Mouse (Mus musculus) heart, postnatal 0 days (tissue): ENCODE results near the gene Tnfaip1. TPM values are rescaled to one million over a fixed set of nuclear protein-coding genes. Genes with fewer than 3 reads are reported as not detected.
A peak's percentile ranks its signal among the peaks of the same experiment; 100 is the strongest.

Experiments used
- ATAC-seq: fragments of 200-750 bp; cut with Nextera tagmentation; 2 replicates; pipeline ENCODE4 v1.8.0; 2017; ENCODE audit warnings: low read depth, moderate number of reproducible peaks, moderate library complexity; ENCODE audit not compliant: insufficient read depth
- DNase-seq: peaks from one replicate; pipeline ENCODE4 v3.0.0-alpha.2; 2016; ENCODE audit warnings: low spot score
- H3K27ac ChIP-seq: fragments of 300-500 bp; sonication (generic); 2 replicates; pipeline ENCODE4 v1.5.1; 2014; ENCODE audit warnings: low read depth, mild to moderate bottlenecking
- H3K27me3 ChIP-seq: fragments of 300-500 bp; sonication (generic); 2 replicates; pipeline ENCODE4 v1.6.1; 2014; ENCODE audit warnings: low read length, mixed read lengths; ENCODE audit not compliant: control insufficient read depth, insufficient read depth
- H3K36me3 ChIP-seq: fragments of 300-500 bp; sonication (generic); replicated peaks from 2 replicates; pipeline ENCODE4 v1.6.1; 2014; ENCODE audit warnings: low read length, mixed read lengths; ENCODE audit not compliant: control insufficient read depth, insufficient read depth
- H3K4me1 ChIP-seq: fragments of 300-500 bp; sonication (generic); 2 replicates; pipeline ENCODE4 v1.6.1; 2014; ENCODE audit warnings: antibody characterized with exemption; ENCODE audit not compliant: control insufficient read depth, insufficient read depth
- H3K4me2 ChIP-seq: fragments of 300-500 bp; sonication (generic); 2 replicates; pipeline ENCODE4 v1.6.1; 2014; ENCODE audit warnings: low read depth, mild to moderate bottlenecking, low read length, moderate library complexity
- H3K4me3 ChIP-seq: fragments of 300-500 bp; sonication (generic); 2 replicates; pipeline ENCODE4 v1.5.1; 2014; ENCODE audit warnings: low read depth, low read length
- H3K9ac ChIP-seq: fragments of 300-500 bp; sonication (generic); replicated peaks from 2 replicates; pipeline ENCODE4 v1.6.1; 2014; ENCODE audit warnings: low read depth, low read length, mixed read lengths
- H3K9me3 ChIP-seq: fragments of 300-500 bp; sonication (generic); replicated peaks from 2 replicates; pipeline ENCODE4 v1.6.1; 2016; ENCODE audit warnings: low read length; ENCODE audit not compliant: control insufficient read depth
- CTCF ChIP-seq: IDR thresholded peaks from 2 replicates; pipeline ENCODE4 v1.5.1; 2016; ENCODE audit warnings: antibody characterized with exemption, control low read depth, low read depth
- EP300 ChIP-seq: IDR thresholded peaks from 2 replicates; pipeline ENCODE4 v1.6.1; 2016; ENCODE audit warnings: antibody characterized with exemption, low read depth
- WGBS: fragments of 180-500 bp; shearing (Covaris S2); extraction: QIAGEN DNeasy Blood & Tissue Kit; methylation state at CpG from one replicate; pipeline ENCODE4 v1.1.7; 2014; 5-methylcytosine and 5-hydroxymethylcytosine counted together
- polyA plus RNA-seq: library from polyadenylated mRNA; unstranded; fragments of >200 nt; fragmentation: Nextera tagmentation; extraction: Ambion mirVana; gene quantifications from 2 replicates; pipeline ENCODE4 v1.2.1, GENCODE M21; 2015
- total RNA-seq: library from RNA; depleted of rRNA; stranded (reverse); fragments of >200 nt; gene quantifications from 2 replicates; pipeline ENCODE4 v1.2.3, GENCODE M21; 2014; ENCODE audit warnings: low replicate concordance

The Tnfaip1 gene
- total and polyA plus RNA-seq, 2 experiments from 2014 or later = 49.7 to 50.0 TPM

DNA sequence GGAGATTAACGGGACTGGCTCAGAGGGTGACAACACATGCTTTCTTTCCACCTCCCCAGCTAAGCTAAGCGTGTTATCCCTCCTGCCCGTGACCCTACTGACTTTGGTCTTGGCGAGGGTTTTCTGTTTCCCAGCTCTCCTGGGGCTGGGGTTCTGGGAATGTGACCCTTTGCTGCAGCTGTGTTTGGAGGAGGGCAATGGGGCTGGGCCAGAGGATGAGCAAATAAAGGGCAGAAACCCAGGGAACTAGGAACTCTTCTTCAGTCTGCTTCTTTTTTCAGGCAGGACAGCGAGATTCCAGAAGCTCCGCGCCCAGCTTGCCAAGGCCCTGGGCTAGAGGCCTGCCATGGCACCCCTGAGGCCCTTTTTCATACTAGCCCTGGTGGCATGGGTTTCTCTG is 37.1 kb downstream of the Tnfaip1 start, which contains the start of gene Vtn:
TSS of gene Vtn (plus strand) at position 88 of the 400 bp plus-strand sequence.
- 50% methylated on average over 7 of the region's 7 CpGs for WGBS
- TF ChIP-seq CTCF (no peak), EP300 (no peak)
- no peak for ATAC-seq
- H3K4me3 ChIP-seq = peak within 1 kb of the TSS; percentile 44
- peaks cover 71% of the 10 kb centered on the region for H3K27me3 ChIP-seq
- DNase-seq = no peak
- H3K9ac ChIP-seq = no peak within 1 kb of the TSS
- H3K36me3 ChIP-seq = no peaks in the 10 kb centered on the region
- no peaks in the 10 kb centered on the region for H3K9me3 ChIP-seq
- 0 out of 2 replicates have a peak, but pooled peaks cover 4% of the 10 kb centered on the region for H3K4me1 ChIP-seq
- no peak within 1 kb of the TSS for H3K27ac ChIP-seq
- peak within 1 kb of the TSS; percentile 69 for H3K4me2 ChIP-seq

DNA sequence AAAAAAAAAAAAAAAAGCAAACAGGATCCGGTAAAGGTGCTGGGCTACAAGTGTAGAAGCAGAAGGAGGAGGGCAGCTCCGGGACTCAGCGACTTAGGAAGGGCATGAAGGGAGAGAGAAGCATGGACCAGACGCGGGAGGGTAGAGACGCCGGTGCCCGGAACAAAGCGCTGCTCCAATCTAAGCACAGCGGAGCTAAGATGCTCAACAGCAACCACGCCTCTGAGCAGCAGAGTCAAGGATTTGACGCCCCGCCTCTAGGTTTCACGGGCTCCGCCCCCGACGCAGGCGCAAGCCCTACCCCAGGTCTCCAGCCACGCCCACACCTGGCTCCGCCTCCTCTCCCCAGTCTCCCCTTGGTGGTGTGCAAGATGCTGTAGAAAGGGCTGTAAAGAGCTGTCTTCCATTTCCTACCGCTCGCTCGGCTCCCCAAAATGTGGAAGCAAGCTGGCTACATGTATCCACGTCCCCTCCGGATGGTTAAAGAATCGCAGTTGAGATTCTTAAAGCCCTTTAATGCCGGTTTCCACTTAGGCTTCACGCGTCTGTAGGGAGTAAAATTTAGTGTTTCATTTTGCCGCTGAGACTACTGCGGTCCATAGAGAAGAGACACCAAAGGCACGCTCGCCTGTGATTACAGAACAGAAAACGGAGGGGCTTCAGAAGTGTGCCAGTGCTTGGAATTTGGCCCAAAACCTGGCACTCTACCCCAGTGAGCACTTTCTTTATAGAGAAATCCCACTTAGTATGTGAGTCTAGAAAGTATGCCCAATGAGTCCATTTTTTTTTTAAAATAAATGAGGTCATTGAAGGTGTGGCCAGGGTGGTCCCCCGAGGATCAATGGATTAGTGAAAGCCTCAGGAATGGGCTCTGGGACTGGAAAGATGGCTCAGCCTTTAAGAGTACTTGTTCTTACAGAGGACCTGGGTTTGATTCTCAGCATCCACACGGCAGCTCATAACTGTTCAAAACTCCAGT is 38.3 kb downstream of the Tnfaip1 start, which contains the start of gene Sarm1:
TSS of gene Sarm1 (minus strand) at position 211 of the 979 bp plus-strand sequence.
- Histone ChIP-seq H3K9ac (no peak within 1 kb of the TSS), H3K9me3 (no peaks in the 10 kb centered on the region), H3K36me3 (no peaks in the 10 kb centered on the region), H3K4me2 (peak within 1 kb of the TSS; percentile 69), H3K4me3 (peak within 1 kb of the TSS; percentile 44), H3K4me1 (0 out of 2 replicates have a peak, but pooled peaks cover 4% of the 10 kb centered on the region), H3K27ac (no peak within 1 kb of the TSS), H3K27me3 (peaks cover 74% of the 10 kb centered on the region)
- TF ChIP-seq EP300 (no peak), CTCF (no peak)
- DNase-seq (peak; percentile 31), ATAC-seq (peak; percentile 71)
- 5% methylated on average over 36 of the region's 36 CpGs for WGBS

DNA sequence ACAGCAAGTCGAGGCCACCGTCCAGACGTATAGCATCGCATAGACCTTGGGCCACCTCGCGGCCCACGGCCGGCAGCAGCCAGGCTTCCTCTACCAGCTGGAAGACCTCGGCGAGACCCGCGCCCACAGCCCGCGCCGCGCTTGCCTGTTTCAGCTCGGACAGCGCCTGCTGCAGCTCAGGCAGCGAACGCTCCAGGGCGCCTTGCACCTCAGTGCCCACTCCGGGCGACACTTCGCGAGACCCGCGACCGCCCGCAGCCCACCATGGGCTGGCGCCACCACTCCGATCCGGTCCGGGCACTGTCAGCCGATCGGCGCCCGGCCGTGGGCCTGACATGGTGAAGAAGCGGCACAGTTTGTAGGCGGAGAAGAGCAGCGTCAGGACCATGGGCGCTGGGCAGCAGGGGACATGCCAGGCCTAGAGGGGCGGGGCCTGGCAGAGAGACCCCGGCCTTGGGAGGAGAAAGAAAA is 39.0 kb downstream of the Tnfaip1 start:
- no peak for TF ChIP-seq EP300
- TF ChIP-seq CTCF = no peak
- under 1% methylated on average over 43 of the region's 44 CpGs for WGBS
- no peak overlapping the region for H3K27ac ChIP-seq
- no peaks in the 10 kb centered on the region for H3K9me3 ChIP-seq
- H3K4me1 ChIP-seq = 0 out of 2 replicates have a peak, but pooled peaks cover 4% of the 10 kb centered on the region
- DNase-seq (no peak), ATAC-seq (no peak; the same call in 1 of the 2 replicates)
- H3K9ac ChIP-seq = no peak overlapping the region
- peak overlapping the region; percentile 69 for H3K4me2 ChIP-seq
- H3K36me3 ChIP-seq = no peaks in the 10 kb centered on the region
- peak overlapping the region; percentile 44 for H3K4me3 ChIP-seq
- peaks cover 77% of the 10 kb centered on the region for H3K27me3 ChIP-seq

GRCm38 (mm10) chr11:78495904-78496303 is 40.2 kb downstream of the Tnfaip1 start:
- Histone ChIP-seq H3K36me3 (no peaks in the 10 kb centered on the region), H3K9ac (no peak overlapping the region), H3K4me3 (no peak overlapping the region), H3K4me2 (no peak overlapping the region), H3K27me3 (peaks cover 81% of the 10 kb centered on the region), H3K9me3 (no peaks in the 10 kb centered on the region), H3K4me1 (0 out of 2 replicates have a peak, but pooled peaks cover 4% of the 10 kb centered on the region), H3K27ac (no peak overlapping the region)
- DNase-seq (peak; percentile 60), ATAC-seq (no peak)
- 5% methylated on average over 6 of the region's 6 CpGs for WGBS
- TF ChIP-seq EP300 (no peak), CTCF (no peak)

DNA sequence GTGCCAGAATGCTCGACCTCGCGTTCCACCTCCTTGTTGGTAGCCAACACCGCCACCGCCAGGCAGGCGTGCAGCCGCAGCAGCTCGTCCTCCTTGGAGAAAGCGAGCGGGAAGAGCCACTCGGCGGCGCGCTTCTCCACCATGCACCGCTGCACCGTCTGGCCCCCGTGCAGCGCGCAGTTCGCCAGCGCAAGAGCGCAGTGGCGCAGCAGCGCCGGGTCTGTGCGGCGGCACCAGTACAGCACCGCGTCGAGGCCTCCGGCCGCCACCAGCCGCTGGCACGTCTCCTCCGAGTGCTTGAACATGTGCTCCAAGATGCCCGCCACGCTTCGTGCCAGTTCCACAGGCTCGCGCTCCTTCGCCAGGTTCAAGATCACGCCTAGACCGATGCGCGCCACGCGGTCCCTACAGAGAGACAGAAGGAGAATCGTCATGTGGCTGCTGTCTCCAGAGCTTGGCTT is 45.3 kb downstream of the Tnfaip1 start:
- 0 out of 2 replicates have a peak overlapping the region, but pooled peaks have one; percentile 16 for H3K4me3 ChIP-seq
- 12% methylated on average over 48 of the region's 48 CpGs for WGBS
- ATAC-seq = no peak
- H3K27ac ChIP-seq = no peak overlapping the region
- TF ChIP-seq CTCF (peak; percentile 16; the same call in 1 of the 2 replicates), EP300 (no peak)
- no peaks in the 10 kb centered on the region for H3K4me1 ChIP-seq
- peak overlapping the region; percentile 21; the same call in 1 of the 2 replicates for H3K4me2 ChIP-seq
- no peak overlapping the region for H3K9ac ChIP-seq
- DNase-seq = no peak
- no peaks in the 10 kb centered on the region for H3K9me3 ChIP-seq
- peaks cover 76% of the 10 kb centered on the region for H3K27me3 ChIP-seq
- H3K36me3 ChIP-seq = no peaks in the 10 kb centered on the region
